Mouse (Mus musculus): ENCODE results near the gene Copb2. TPM values are rescaled to one million over a fixed set of nuclear protein-coding genes. Genes with fewer than 3 reads are reported as not detected.
A peak's percentile ranks its signal among the peaks of the same experiment; 100 is the strongest.

Copb2 gene
- 13.3 and 15.7 TPM in 2 replicates for polyA plus RNA-seq (2012; rRNA removed)

DNA sequence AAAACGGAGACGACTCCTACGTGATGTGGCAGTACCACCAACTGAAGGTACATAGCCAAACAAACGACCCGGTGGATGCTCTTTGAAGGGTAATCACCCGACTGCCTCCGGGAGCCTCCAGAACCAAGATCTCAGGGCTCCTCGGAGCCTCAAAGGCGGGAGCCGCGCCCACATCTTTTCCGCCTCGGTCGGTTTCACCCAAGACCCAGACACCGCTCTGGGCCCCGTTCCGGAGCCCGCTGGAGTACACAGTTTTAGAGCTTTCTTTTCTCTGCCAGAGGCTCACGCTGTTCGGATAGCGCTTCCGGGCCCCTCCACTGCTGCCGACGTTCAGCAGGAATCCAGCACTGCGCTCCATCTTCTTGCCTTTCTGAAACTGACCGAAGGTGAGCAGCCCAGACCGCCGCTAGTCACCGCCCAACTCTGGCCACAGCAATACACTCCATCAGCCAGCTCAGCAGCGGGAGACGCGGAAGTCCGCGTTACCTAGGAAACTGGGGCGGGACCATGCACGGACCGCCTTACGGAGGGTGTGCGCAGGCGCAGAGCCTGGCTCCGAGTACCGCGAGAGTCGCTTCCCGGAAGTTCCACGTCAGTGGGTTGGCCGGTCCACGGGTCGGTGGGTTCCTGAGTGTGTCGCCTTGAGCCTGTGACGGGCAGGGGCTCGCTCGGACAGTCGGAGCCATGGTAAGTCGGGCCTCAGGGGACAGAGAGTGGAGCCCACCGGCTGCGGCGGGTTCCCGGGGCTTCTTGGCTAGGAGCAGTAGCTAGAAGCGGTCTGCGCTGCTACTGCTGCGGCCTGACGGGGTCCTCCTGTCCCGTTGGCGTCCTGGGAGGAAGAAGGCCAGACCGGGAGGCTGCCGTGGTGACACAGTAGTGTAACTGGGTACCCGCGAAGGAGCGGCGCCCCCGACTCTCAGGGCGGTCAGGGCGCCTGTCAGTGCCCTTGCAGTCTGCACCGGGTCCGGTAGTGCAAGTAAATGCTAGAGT lies at the start of gene Copb2:
Copb2 (plus strand) TSS at position 585 of the 990 bp plus-strand sequence.
- H3K27ac ChIP-seq (ENCODE audit: insufficient read depth, low read length): peak within 1 kb of the TSS; percentile 47
- H3K36me3 ChIP-seq (ENCODE audit: control insufficient read depth, insufficient read depth, low read length): peaks cover 3% of the 10 kb centered on the region; the same call in 1 of the 2 replicates
- peak within 1 kb of the TSS; percentile 78 for H3K4me3 ChIP-seq (ENCODE audit: extremely low read depth, insufficient read depth, insufficient read length)
- peaks cover 5% of the 10 kb centered on the region; the same call in 1 of the 2 replicates for H3K4me1 ChIP-seq (ENCODE audit: control insufficient read depth, insufficient read depth, insufficient read length)
- peak; percentile 89 to 98 for DNase-seq (ENCODE audit: low read depth in 1 of 2, low spot score in 2 of 2)
- WGBS: under 1% methylated on average over 76 of the region's 76 CpGs
- H3K27me3 ChIP-seq (ENCODE audit: control insufficient read depth, insufficient read depth, low read length): no peaks in the 10 kb centered on the region
- TF ChIP-seq CTCF (IDR thresholded peaks at IDR 0.05; ENCODE audit: extremely low read depth, insufficient read depth, insufficient read length, insufficient replicate concordance): no peak
- peak; percentile 73 for TF ChIP-seq POLR2A (IDR thresholded peaks at IDR 0.05; ENCODE audit: low read depth, low read length)

DNA sequence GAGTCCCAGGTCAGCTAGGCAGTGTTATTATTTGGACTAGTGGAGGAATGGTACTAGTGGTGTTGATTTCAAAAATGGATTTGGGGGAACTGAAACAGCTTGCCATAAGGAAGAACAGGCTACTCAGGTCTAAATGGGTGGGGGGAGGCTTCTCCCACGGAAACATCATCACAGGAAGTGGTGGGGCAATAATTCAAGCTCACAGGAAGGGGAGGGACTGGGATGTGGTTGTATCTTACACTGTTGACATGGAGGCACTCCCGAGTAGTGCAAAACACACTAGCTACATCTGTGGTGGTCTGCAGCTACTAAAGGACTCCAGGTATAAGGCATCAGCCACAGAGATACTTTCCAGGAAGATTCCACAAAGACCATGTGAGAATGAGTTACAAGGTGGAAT lies 39.6 kb upstream of the Copb2 start:
- 9% methylated on average over 2 of the region's 2 CpGs for WGBS
- Histone ChIP-seq H3K27ac (ENCODE audit: insufficient read depth, low read length) (no peak overlapping the region), H3K27me3 (ENCODE audit: control insufficient read depth, insufficient read depth, low read length) (no peaks in the 10 kb centered on the region), H3K36me3 (ENCODE audit: control insufficient read depth, insufficient read depth, low read length) (no peaks in the 10 kb centered on the region), H3K4me3 (ENCODE audit: extremely low read depth, insufficient read depth, insufficient read length) (no peak overlapping the region), H3K4me1 (ENCODE audit: control insufficient read depth, insufficient read depth, insufficient read length) (no peaks in the 10 kb centered on the region)
- no peak for DNase-seq (ENCODE audit: low read depth in 1 of 2, low spot score in 2 of 2)
- TF ChIP-seq CTCF (IDR thresholded peaks at IDR 0.05; ENCODE audit: extremely low read depth, insufficient read depth, insufficient read length, insufficient replicate concordance) (no peak), POLR2A (IDR thresholded peaks at IDR 0.05; ENCODE audit: low read depth, low read length) (no peak)

DNA sequence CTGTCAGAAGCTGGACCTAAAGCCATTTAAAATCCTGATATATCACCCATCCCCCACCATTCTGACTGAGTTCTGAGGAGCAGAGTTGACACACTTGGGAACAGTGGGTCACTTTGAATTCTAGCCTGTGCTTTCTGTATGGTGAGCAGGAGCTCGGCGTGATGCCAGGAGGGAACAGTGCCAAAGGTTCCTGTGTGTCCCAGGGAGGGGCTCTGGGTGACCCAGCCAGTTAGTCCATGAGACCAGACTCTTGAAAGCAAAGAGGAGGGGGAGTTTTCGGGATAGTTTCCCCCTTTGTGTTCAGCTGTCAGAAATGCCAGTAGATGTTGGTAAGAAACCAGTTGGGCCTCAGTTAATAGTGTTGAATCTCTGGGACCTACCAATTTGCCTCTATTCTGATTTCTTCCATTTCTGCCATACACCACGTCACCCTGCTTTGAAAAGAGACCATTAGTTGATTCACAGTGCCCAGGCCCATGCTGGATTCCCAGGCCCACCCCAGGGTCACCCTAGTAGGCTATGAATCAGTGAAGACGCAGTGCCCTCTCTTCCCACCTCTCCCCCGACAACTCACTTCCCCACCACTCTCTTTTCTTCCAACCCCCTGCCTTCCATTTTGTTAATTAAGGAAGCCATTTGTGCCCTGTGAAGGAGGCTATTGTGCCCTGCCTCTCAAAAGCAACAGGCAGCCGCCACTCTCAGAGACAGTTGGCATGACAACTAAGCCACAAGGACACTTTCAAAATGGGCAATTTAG lies 38.6 kb upstream of the Copb2 start:
- no peak for DNase-seq (ENCODE audit: low read depth in 1 of 2, low spot score in 2 of 2)
- Histone ChIP-seq H3K4me3 (ENCODE audit: extremely low read depth, insufficient read depth, insufficient read length) (no peak overlapping the region), H3K36me3 (ENCODE audit: control insufficient read depth, insufficient read depth, low read length) (no peaks in the 10 kb centered on the region), H3K27ac (ENCODE audit: insufficient read depth, low read length) (no peak overlapping the region), H3K4me1 (ENCODE audit: control insufficient read depth, insufficient read depth, insufficient read length) (no peaks in the 10 kb centered on the region), H3K27me3 (ENCODE audit: control insufficient read depth, insufficient read depth, low read length) (no peaks in the 10 kb centered on the region)
- no peak for TF ChIP-seq POLR2A (IDR thresholded peaks at IDR 0.05; ENCODE audit: low read depth, low read length)
- TF ChIP-seq CTCF (IDR thresholded peaks at IDR 0.05; ENCODE audit: extremely low read depth, insufficient read depth, insufficient read length, insufficient replicate concordance): no peak
- 82% methylated on average over 7 of the region's 7 CpGs for WGBS

DNA sequence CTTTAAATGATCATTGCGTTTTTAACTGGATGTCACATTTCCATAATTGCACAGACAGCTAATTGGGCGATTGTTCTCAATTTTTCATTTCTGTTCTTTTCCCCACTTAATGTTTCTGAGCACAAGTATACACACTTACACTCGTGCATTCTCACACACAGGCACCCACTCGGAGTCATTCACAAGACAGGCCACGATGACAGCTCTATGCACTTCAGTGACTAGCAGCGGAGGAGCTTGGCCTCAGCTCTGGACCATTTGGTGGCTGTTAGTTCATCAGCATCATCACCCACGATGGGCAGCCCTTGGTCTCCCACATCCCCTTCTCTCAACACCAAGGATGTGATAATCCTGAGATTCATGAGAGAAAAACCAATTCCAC lies 38.0 kb upstream of the Copb2 start:
- TF ChIP-seq CTCF (IDR thresholded peaks at IDR 0.05; ENCODE audit: extremely low read depth, insufficient read depth, insufficient read length, insufficient replicate concordance): no peak
- no peak for TF ChIP-seq POLR2A (IDR thresholded peaks at IDR 0.05; ENCODE audit: low read depth, low read length)
- no peaks in the 10 kb centered on the region for H3K36me3 ChIP-seq (ENCODE audit: control insufficient read depth, insufficient read depth, low read length)
- H3K27me3 ChIP-seq (ENCODE audit: control insufficient read depth, insufficient read depth, low read length): no peaks in the 10 kb centered on the region
- DNase-seq (ENCODE audit: low read depth in 1 of 2, low spot score in 2 of 2): no peak
- no peak overlapping the region for H3K27ac ChIP-seq (ENCODE audit: insufficient read depth, low read length)
- WGBS: 86% methylated on average over 7 of the region's 7 CpGs
- no peak overlapping the region for H3K4me3 ChIP-seq (ENCODE audit: extremely low read depth, insufficient read depth, insufficient read length)
- no peaks in the 10 kb centered on the region for H3K4me1 ChIP-seq (ENCODE audit: control insufficient read depth, insufficient read depth, insufficient read length)

DNA sequence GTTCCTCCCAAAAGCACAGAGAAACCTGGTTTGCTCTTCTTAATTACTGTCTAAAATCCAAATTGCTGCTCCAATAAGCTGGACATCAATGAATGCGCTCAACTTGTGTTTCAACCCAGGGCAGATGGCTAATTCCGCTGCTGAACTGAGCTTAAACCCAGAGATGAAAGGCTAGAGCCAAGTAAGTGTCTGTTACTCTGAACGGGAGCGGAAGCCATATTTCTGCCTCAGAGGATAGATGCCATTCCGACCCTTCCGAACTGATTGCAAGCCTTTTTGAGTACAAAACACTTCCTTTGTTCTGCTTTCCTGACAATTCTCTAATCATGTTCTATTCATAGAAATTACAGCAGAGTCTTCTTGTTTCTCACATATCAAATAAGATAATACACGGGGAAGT lies 36.3 kb upstream of the Copb2 start:
- WGBS: 87% methylated on average over 7 of the region's 7 CpGs
- H3K4me1 ChIP-seq (ENCODE audit: control insufficient read depth, insufficient read depth, insufficient read length): no peaks in the 10 kb centered on the region
- H3K36me3 ChIP-seq (ENCODE audit: control insufficient read depth, insufficient read depth, low read length): no peaks in the 10 kb centered on the region
- TF ChIP-seq POLR2A (IDR thresholded peaks at IDR 0.05; ENCODE audit: low read depth, low read length): no peak
- no peak for TF ChIP-seq CTCF (IDR thresholded peaks at IDR 0.05; ENCODE audit: extremely low read depth, insufficient read depth, insufficient read length, insufficient replicate concordance)
- H3K4me3 ChIP-seq (ENCODE audit: extremely low read depth, insufficient read depth, insufficient read length): no peak overlapping the region
- no peak for DNase-seq (ENCODE audit: low read depth in 1 of 2, low spot score in 2 of 2)
- H3K27me3 ChIP-seq (ENCODE audit: control insufficient read depth, insufficient read depth, low read length): no peaks in the 10 kb centered on the region
- H3K27ac ChIP-seq (ENCODE audit: insufficient read depth, low read length): no peak overlapping the region

DNA sequence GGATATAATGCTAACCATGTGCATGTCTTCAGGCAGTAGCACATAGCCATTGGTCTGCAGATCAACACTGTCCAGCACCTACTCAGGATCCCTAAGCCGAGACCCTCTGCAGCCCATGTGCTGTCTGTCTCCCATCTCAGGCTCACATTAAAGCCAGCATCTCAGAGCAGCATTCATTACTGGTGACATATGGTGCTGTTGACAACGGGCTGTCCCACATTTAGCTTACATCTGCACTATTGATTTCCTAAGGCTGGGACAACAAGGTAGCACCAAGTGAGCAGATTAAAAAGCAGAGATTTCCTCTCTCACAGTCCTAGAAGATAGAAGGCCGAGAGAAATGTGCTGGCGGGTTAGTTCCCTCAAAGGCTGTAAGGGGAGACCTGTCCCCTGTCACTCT lies 33.7 kb upstream of the Copb2 start:
- DNase-seq (ENCODE audit: low read depth in 1 of 2, low spot score in 2 of 2): no peak
- Histone ChIP-seq H3K27ac (ENCODE audit: insufficient read depth, low read length) (no peak overlapping the region), H3K36me3 (ENCODE audit: control insufficient read depth, insufficient read depth, low read length) (no peaks in the 10 kb centered on the region), H3K4me3 (ENCODE audit: extremely low read depth, insufficient read depth, insufficient read length) (no peak overlapping the region), H3K4me1 (ENCODE audit: control insufficient read depth, insufficient read depth, insufficient read length) (no peaks in the 10 kb centered on the region), H3K27me3 (ENCODE audit: control insufficient read depth, insufficient read depth, low read length) (no peaks in the 10 kb centered on the region)
- no peak for TF ChIP-seq CTCF (IDR thresholded peaks at IDR 0.05; ENCODE audit: extremely low read depth, insufficient read depth, insufficient read length, insufficient replicate concordance)
- WGBS: 83% methylated on average over 4 of the region's 4 CpGs
